Mouse (Mus musculus) layer of hippocampus, postnatal 10 days (tissue): ENCODE measurements around the gene Utp4. TPM values are rescaled to one million over a fixed set of nuclear protein-coding genes. Genes with fewer than 3 reads are reported as not detected.
"Not testable (repeated sequence)": the region's sequence is repeated elsewhere in the genome, so short reads cannot be mapped to it uniquely, and the experiment has no call there.

Experiments
- DNase-seq, 2 experiments: peaks; one replicate each; pipeline ENCODE4 v3.0.0; 2021; ENCODE audit warnings: low spot score in 2 of 2
- total RNA-seq, 2 experiments: library from RNA; stranded (reverse); gene quantifications; 2 replicates each; pipeline ENCODE4 v1.2.3; 2021

The Utp4 gene
- total RNA-seq, 2 experiments from 2014 or later = 27.5 to 31.6 TPM

GRCm38 (mm10) chr8:106899473-106899872, 6.0 kb downstream of the Utp4 start:
- no peak for DNase-seq

GRCm38 (mm10) chr8:106905727-106906480, 12.5 kb downstream of the Utp4 start:
- peak; percentile 67 to 70 for DNase-seq

GRCm38 (mm10) chr8:106906635-106907034, 13.2 kb downstream of the Utp4 start:
- DNase-seq = no peak

GRCm38 (mm10) chr8:106907450-106907849, 14.0 kb downstream of the Utp4 start:
- DNase-seq = no peak

GRCm38 (mm10) chr8:106908291-106908690, 14.9 kb downstream of the Utp4 start:
- no peak for DNase-seq

GRCm38 (mm10) chr8:106913631-106914030, 20.2 kb downstream of the Utp4 start:
- DNase-seq = no peak

- no peak for DNase-seq
Observed at GRCm38 (mm10) chr8:106919721-106920394, 26.4 kb downstream of the Utp4 start.

GRCm38 (mm10) chr8:106920395-106920741, 26.9 kb downstream of the Utp4 start:
- DNase-seq = no peak

GRCm38 (mm10) chr8:106924057-106924456, 30.6 kb downstream of the Utp4 start:
- no peak for DNase-seq

GRCm38 (mm10) chr8:106924904-106925349, 31.5 kb downstream of the Utp4 start:
- DNase-seq = no peak

- no peak for DNase-seq
Observed at GRCm38 (mm10) chr8:106925446-106925845, 32.0 kb downstream of the Utp4 start.

GRCm38 (mm10) chr8:106927247-106927646, 33.8 kb downstream of the Utp4 start:
- no peak for DNase-seq

GRCm38 (mm10) chr8:106928182-106928581, 34.7 kb downstream of the Utp4 start:
- DNase-seq = not testable (repeated sequence)

GRCm38 (mm10) chr8:106929155-106929913, 35.9 kb downstream of the Utp4 start:
- DNase-seq = no peak

GRCm38 (mm10) chr8:106929921-106930320, 36.5 kb downstream of the Utp4 start:
- DNase-seq = no peak

- DNase-seq = peak in 1 of 2 experiments; percentile 28
Observed at GRCm38 (mm10) chr8:106932376-106933065, 39.1 kb downstream of the Utp4 start.

- DNase-seq = no peak
Observed at GRCm38 (mm10) chr8:106933506-106934143, 40.2 kb downstream of the Utp4 start.

- no peak for DNase-seq
Observed at GRCm38 (mm10) chr8:106934226-106934977, 41.0 kb downstream of the Utp4 start.

- DNase-seq = peak; percentile 84 to 90
Observed at GRCm38 (mm10) chr8:106935324-106935869, 42.0 kb downstream of the Utp4 start, which contains the start of gene Sntb2. Gene Sntb2, plus strand, starts transcription at chr8:106935750.
